Mouse (Mus musculus): ENCODE results near the gene Rpusd1.

Gene Rpusd1

GRCm38 (mm10) chr17:25727265-25728008 lies at the start of gene Rpusd1, which contains the start of gene Chtf18:
Rpusd1 (plus strand) TSS chr17:25727670.
Chtf18 (minus strand) TSS chr17:25727419.
- DNase-seq, result peak; percentile 99

DNA sequence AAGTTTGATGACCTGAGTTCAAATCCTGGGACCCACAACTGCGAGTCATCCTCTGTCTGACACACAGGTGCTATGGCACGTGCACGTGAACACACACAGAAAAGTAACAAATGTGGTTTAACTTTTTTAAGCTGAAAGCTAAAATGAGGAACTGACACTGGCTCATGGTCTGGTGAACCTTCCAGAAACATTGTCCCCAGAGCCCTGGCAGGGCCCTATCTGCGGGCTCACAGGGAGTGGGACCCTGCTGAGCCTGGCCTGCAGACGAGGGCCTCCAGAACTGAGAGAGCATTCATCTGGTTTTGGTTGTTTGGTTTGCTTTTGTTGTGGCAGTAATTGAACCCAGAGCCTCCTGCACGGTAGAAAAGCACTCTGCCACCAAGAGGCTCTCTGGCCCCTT lies 49.5 kb upstream of the Rpusd1 start:
- no peak for DNase-seq

DNA sequence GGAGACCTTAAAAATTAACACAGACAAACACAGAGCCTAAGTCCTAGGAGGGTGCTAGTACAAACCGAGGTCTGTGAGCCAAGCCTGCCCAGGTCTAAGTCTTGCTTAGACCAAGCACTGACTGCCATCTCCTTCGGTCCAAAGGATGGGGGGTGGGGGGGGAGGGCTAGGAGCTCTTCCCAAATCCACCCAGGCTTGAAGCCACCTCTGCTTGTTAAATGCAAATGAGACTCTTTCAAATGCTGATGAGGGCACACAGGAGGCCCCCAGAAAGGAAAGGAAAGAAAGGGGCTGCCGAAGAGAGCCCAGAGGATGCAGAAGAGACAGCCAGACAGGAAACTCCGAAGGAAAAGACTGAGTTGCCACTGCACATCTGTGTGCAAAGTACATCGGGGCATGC lies 47.7 kb upstream of the Rpusd1 start:
- no peak for DNase-seq

DNA sequence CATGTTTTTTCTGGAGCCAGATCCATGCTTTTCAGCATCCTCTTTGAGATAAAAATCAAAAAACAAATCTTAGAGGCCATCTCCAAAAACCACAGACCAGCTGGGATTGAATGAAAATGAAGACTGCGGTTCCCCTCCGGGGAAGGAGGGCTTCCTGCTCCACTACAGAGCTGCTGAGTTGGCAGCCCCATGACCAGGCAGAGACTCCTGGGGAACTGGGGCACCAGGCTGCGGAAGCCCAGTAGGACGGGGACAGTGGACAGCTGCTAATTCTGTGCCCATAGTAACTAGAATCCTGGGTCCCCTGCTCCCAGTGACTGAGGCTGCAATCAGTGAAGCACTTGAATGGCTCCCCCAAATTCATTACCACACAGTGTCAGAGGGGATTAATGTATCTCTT lies 45.8 kb upstream of the Rpusd1 start:
- DNase-seq, result no peak

DNA sequence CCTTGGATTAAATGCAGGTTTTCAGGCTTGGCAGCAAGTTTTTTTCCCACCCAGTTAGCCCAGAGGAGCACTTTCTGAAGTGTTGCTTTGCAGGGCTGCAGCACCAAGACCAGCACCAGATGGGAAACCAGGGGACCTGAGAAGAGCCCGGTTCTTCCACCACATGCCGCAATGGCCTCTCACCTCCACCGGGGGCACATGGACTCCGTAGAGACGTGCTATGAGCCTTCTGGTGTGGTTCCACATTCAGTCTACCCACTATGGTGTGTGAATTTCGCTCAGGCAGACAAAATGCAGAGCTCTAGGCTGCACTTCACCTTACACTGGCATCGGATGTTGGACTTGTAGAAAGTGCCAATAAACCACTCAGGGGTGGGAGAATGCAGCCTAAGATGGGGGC lies 41.1 kb upstream of the Rpusd1 start:
- no peak for DNase-seq

GRCm38 (mm10) chr17:25688922-25689321 lies 38.5 kb upstream of the Rpusd1 start:
- DNase-seq, result no peak

- DNase-seq, result no peak
These were observed 31.2 kb upstream of the Rpusd1 start for GRCm38 (mm10) chr17:25696263-25696662.

DNA sequence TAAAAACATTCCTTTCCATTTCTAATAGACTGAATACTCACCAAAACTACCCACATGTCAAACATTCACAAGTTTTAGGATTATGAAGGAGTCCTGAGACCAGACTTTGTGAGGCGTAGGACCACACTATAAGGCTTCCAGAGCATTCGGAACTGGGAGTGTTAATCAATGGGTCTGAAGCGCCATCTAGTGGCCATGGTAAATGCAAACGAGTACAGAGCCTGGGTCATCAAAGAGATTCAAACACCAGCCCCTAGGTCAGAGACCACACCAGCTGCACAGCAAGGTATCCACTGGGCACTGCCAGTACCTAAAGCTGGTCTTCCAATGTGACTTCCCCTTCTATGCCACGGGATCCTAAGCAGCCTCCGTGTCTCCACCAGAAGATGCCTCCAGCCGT lies 29.0 kb upstream of the Rpusd1 start:
- DNase-seq, result peak in 1 of 2 experiments; percentile 73

DNA sequence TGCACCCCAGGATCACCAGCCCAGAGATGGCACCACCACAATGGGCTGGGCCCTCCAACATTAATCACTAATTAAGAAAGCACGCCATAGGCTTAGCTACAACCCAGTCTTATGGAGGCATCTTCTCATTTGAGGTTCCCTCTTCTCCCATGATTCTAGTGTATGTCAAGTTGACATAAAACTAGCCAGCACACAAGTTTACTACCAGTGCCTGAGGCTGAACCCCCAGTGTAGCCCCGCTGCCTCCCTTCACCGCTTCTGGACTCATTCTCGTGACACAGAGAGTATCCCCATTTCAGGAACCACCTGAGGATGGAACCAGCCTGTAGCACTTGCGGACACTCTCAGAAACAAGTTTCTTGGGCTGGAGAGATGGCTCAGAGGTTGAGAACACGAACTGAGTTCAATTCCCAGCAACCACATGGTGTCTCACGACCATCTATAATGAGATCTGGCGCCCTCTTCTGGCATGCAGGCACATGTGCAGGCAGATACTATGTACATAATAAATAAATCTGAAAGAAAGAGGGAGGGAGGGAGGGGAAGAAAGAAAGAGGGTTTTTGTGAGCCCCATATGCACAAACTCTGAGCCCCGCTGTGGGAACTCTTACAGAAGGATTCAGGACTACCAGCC lies 26.5 kb upstream of the Rpusd1 start:
- no peak for DNase-seq

- no peak for DNase-seq
These were observed 17.5 kb upstream of the Rpusd1 start for GRCm38 (mm10) chr17:25709994-25710393.

- no peak for DNase-seq
These were observed 16.3 kb upstream of the Rpusd1 start for GRCm38 (mm10) chr17:25711136-25711535.

- no peak for DNase-seq
These were observed 11.8 kb upstream of the Rpusd1 start for GRCm38 (mm10) chr17:25715627-25716026.

GRCm38 (mm10) chr17:25716130-25716529 lies 11.3 kb upstream of the Rpusd1 start:
- DNase-seq, result no peak

- DNase-seq, result no peak
These were observed 10.5 kb upstream of the Rpusd1 start, which contains the start of gene Gng13 for GRCm38 (mm10) chr17:25716711-25717637. Gng13 (plus strand) TSS chr17:25717171.

DNA sequence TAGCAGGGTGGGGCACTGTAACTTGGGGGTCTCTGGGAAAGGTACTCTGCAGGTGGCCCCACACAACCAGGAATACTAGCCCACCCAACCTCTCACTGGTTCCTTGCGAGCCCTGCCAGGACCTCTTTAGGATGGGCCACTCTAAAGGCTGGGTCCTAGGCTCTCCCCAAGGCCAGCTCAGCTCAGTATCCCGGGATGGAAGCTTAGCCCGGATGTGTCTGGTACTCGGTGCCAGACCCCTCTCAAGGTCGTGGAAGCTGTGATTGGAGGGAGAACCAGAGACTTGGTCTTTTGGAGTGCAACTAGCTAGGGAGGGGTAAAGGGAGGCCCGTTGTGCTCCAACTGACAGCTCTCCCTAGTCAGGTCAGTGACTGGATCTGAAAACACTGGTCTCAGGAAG lies 9.8 kb upstream of the Rpusd1 start:
- no peak for DNase-seq

- DNase-seq, result no peak
These were observed 6.0 kb upstream of the Rpusd1 start for GRCm38 (mm10) chr17:25721476-25721875.

- DNase-seq, result no peak
These were observed 4.0 kb upstream of the Rpusd1 start for GRCm38 (mm10) chr17:25723470-25723869.

GRCm38 (mm10) chr17:25723919-25724318 lies 3.6 kb upstream of the Rpusd1 start:
- no peak for DNase-seq

DNA sequence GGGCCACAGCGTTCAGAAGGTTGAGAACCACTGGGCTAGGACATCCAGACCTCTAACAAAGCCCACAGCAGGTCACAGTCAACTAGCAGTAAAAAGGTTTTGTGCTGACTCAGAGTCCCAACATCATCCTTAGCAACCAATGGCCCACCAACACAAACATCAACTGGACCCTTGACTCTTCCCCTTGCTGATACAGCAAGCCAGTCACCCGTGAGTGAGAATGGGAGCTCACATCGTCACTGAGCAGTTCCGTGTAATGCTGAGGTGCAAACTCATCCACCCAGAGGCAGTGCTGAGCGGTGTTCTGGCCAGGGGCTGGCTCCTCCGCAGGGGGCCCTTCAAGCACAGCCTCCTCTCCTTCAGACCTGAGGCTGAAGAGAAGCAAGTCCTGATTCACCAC lies 2.2 kb upstream of the Rpusd1 start:
- no peak for DNase-seq

DNA sequence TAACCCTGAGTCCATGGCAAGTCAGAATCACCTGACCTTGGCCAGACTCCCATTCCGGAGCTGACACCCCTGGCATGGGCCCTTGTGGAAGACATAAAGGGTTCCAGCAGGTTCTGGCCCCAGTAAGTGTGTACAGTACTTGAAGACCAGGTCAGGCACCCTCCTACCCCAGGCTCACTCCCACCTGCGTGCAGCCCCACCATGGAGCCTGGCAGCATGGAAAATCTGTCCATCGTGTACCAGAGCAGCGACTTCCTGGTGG lies 470 bp downstream of the Rpusd1 start:
- DNase-seq, result no peak

- peak; percentile 78 to 88 for DNase-seq
These were observed 4.6 kb downstream of the Rpusd1 start for GRCm38 (mm10) chr17:25732082-25732481.

- no peak for DNase-seq
These were observed 7.8 kb downstream of the Rpusd1 start for GRCm38 (mm10) chr17:25735246-25735645.

DNA sequence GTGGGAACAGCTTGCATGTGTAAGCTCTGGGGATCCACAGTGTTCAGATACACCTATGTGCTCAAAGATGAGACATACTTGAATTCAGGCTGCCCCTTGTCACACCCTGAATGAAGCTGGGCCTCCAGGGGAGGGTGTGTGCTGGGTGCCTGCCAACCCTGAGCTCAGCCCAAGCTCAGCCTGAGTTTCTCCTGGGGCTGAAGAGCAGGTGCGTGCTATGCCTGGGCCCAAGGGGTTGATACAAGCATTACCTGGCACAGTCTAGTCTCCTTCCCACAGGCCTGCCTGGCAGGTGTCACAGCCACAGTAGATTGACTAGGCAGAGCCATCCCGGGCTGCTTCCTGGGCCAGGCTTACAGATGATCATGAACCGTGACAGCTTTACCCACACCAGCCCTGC lies 8.3 kb downstream of the Rpusd1 start, which contains the start of gene Mslnl:
Gene Mslnl (plus strand): TSS at position 298 of the 400 bp plus-strand sequence.
- DNase-seq, result no peak

GRCm38 (mm10) chr17:25738861-25739260 lies 11.4 kb downstream of the Rpusd1 start:
- no peak for DNase-seq

Measured in lung, postnatal 4 days (tissue).